Mouse (Mus musculus) E14TG2a.4 (cell line): ENCODE data around the gene Creb3l2.
"Not testable (repeated sequence)": the region's sequence is repeated elsewhere in the genome, so short reads cannot be mapped to it uniquely, and the experiment has no call there.

Experiments used
- H3K27me3 ChIP-seq: 2 replicates; pipeline ENCODE4 v1.6.1; 2014; ENCODE audit warnings: low read length, control low read depth; ENCODE audit not compliant: insufficient read depth
- H3K36me3 ChIP-seq: 2 replicates; pipeline ENCODE4 v1.6.1; 2014; ENCODE audit warnings: low read length, control low read depth; ENCODE audit not compliant: insufficient read depth
- H3K4me1 ChIP-seq: replicated peaks from 2 replicates; pipeline ENCODE4 v1.6.1; 2014; ENCODE audit warnings: low read depth, low read length, control low read depth
- H3K4me3 ChIP-seq: replicated peaks from 2 replicates; pipeline ENCODE4 v1.5.1; 2014; ENCODE audit warnings: mild to moderate bottlenecking, low read length
- H3K9me3 ChIP-seq: 2 replicates; pipeline ENCODE4 v1.6.1; 2014; ENCODE audit warnings: low read length, control low read depth
- CTCF ChIP-seq: conservative IDR thresholded peaks from 2 replicates; pipeline ENCODE4 v1.5.1; 2014; ENCODE audit warnings: low read length
- NANOG ChIP-seq: IDR thresholded peaks from 2 replicates; pipeline ENCODE4 v1.6.1; 2014; ENCODE audit warnings: borderline replicate concordance, low read length, mixed read lengths
- POU5F1 ChIP-seq: IDR thresholded peaks from 2 replicates; pipeline ENCODE4 v1.6.1; 2014; ENCODE audit warnings: low read length, borderline replicate concordance

Creb3l2 gene

GRCm38 (mm10) chr6:37470216-37470615 is 28.3 kb upstream of the Creb3l2 start:
- H3K9me3 ChIP-seq: peaks cover 35% of the 10 kb centered on the region
- peaks cover 9% of the 10 kb centered on the region for H3K4me1 ChIP-seq
- H3K36me3 ChIP-seq: no peaks in the 10 kb centered on the region
- H3K4me3 ChIP-seq: no peak overlapping the region
- no peaks in the 10 kb centered on the region for H3K27me3 ChIP-seq
- TF ChIP-seq POU5F1 (no peak), NANOG (no peak), CTCF (no peak)

- TF ChIP-seq NANOG (no peak), POU5F1 (no peak), CTCF (no peak)
- no peak overlapping the region for H3K4me3 ChIP-seq
- 0 out of 2 replicates have a peak, but pooled peaks cover 4% of the 10 kb centered on the region for H3K27me3 ChIP-seq
- no peaks in the 10 kb centered on the region for H3K36me3 ChIP-seq
- peaks cover 9% of the 10 kb centered on the region for H3K9me3 ChIP-seq
- peaks cover 8% of the 10 kb centered on the region for H3K4me1 ChIP-seq
These were observed 23.9 kb upstream of the Creb3l2 start for GRCm38 (mm10) chr6:37465847-37466246.

GRCm38 (mm10) chr6:37465356-37465755 is 23.4 kb upstream of the Creb3l2 start:
- H3K4me1 ChIP-seq: peaks cover 3% of the 10 kb centered on the region; the same call in 1 of the 2 replicates

GRCm38 (mm10) chr6:37464585-37464984 is 22.6 kb upstream of the Creb3l2 start:
- peaks cover 9% of the 10 kb centered on the region for H3K9me3 ChIP-seq
- H3K4me1 ChIP-seq: peaks cover 8% of the 10 kb centered on the region
- H3K4me3 ChIP-seq: peak overlapping the region; percentile 15; the same call in 1 of the 2 replicates
- H3K36me3 ChIP-seq: no peaks in the 10 kb centered on the region
- TF ChIP-seq POU5F1 (no peak), CTCF (no peak), NANOG (no peak)
- H3K27me3 ChIP-seq: 0 out of 2 replicates have a peak, but pooled peaks cover 4% of the 10 kb centered on the region

More at GRCm38 (mm10) chr6:37465356-37465755, 23.4 kb upstream of the Creb3l2 start:
- H3K27me3 ChIP-seq: 0 out of 2 replicates have a peak, but pooled peaks cover 4% of the 10 kb centered on the region
- TF ChIP-seq POU5F1: no peak
- no peak for TF ChIP-seq CTCF
- TF ChIP-seq NANOG: no peak
- H3K4me3 ChIP-seq: no peak overlapping the region
- H3K9me3 ChIP-seq: peaks cover 9% of the 10 kb centered on the region
- no peaks in the 10 kb centered on the region for H3K36me3 ChIP-seq

GRCm38 (mm10) chr6:37463517-37464482 is 21.9 kb upstream of the Creb3l2 start:
- H3K4me3 ChIP-seq, H3K36me3 ChIP-seq, H3K27me3 ChIP-seq, H3K9me3 ChIP-seq: not testable (repeated sequence)
- peaks cover 11% of the 10 kb centered on the region for H3K4me1 ChIP-seq

- H3K4me1 ChIP-seq: peaks cover 19% of the 10 kb centered on the region
- 0 out of 2 replicates have a peak, but pooled peaks cover 4% of the 10 kb centered on the region for H3K27me3 ChIP-seq
- TF ChIP-seq CTCF: no peak
- no peak for TF ChIP-seq POU5F1
- TF ChIP-seq NANOG: no peak
- H3K4me3 ChIP-seq: no peak overlapping the region
- H3K9me3 ChIP-seq: peaks cover 9% of the 10 kb centered on the region
- no peaks in the 10 kb centered on the region for H3K36me3 ChIP-seq
These were observed 18.7 kb upstream of the Creb3l2 start for GRCm38 (mm10) chr6:37460681-37461080.

- not testable (repeated sequence) for H3K4me3 ChIP-seq, H3K27me3 ChIP-seq, H3K36me3 ChIP-seq, H3K9me3 ChIP-seq
- peaks cover 19% of the 10 kb centered on the region for H3K4me1 ChIP-seq
These were observed 17.7 kb upstream of the Creb3l2 start for GRCm38 (mm10) chr6:37459656-37460055.

GRCm38 (mm10) chr6:37457990-37458655 is 16.2 kb upstream of the Creb3l2 start:
- H3K4me1 ChIP-seq: peaks cover 25% of the 10 kb centered on the region
- TF ChIP-seq CTCF (peak; percentile 15; the same call in 1 of the 2 replicates), POU5F1 (no peak)
- 0 out of 2 replicates have a peak, but pooled peaks cover 4% of the 10 kb centered on the region for H3K27me3 ChIP-seq
- H3K4me3 ChIP-seq: no peak overlapping the region
- H3K9me3 ChIP-seq: no peaks in the 10 kb centered on the region
- H3K36me3 ChIP-seq: no peaks in the 10 kb centered on the region

- no peak overlapping the region for H3K4me3 ChIP-seq
- peaks cover 36% of the 10 kb centered on the region for H3K4me1 ChIP-seq
- TF ChIP-seq POU5F1: no peak
- H3K9me3 ChIP-seq: no peaks in the 10 kb centered on the region
- H3K36me3 ChIP-seq: no peaks in the 10 kb centered on the region
- no peaks in the 10 kb centered on the region for H3K27me3 ChIP-seq
These were observed 13.6 kb upstream of the Creb3l2 start for GRCm38 (mm10) chr6:37455540-37455939.
